In genomic region chr12:83687934-83688315, GRCm38 (mm10) we compare ENCODE assay signal across 8 mouse cellular contexts. TPM values are rescaled to one million over a fixed set of nuclear protein-coding genes. Genes with fewer than 3 reads are reported as not detected.
DNase-seq lines count a peak whose midpoint lies in the region; ATAC-seq and TF ChIP-seq lines count a peak whose summit lies in the region.

Gene Psen1 (plus strand): TSS chr12:83688152.

- H3K4me3 ChIP-seq in forebrain, embryonic 10.5 days = peak within 1 kb of the TSS; percentile 98
- peak within 1 kb of the TSS; percentile 84 for H3K4me3 ChIP-seq in heart, embryonic 15.5 days
- peak within 1 kb of the TSS; percentile 78 to 83 for H3K4me3 ChIP-seq in liver, embryonic 14.5 days (ENCODE audit: insufficient read depth in 1 of 2, low read depth in 2 of 2, low read length in 2 of 2)
- H3K4me3 ChIP-seq in neural tube, embryonic 11.5 days (ENCODE audit: low read depth, low read length) = peak within 1 kb of the TSS; percentile 90
- peak within 1 kb of the TSS; percentile 90 for H3K4me3 ChIP-seq in stomach, postnatal 0 days (ENCODE audit: low read depth, low read length)

- H3K9me3 ChIP-seq in forebrain, embryonic 10.5 days = no peaks in the 10 kb centered on the region
- no peaks in the 10 kb centered on the region for H3K9me3 ChIP-seq in heart, embryonic 15.5 days (replicated peaks)
- H3K9me3 ChIP-seq in liver, embryonic 14.5 days (ENCODE audit: control insufficient read depth, low read length) = no peaks in the 10 kb centered on the region
- H3K9me3 ChIP-seq in neural tube, embryonic 11.5 days (ENCODE audit: control insufficient read depth, low read length) = no peaks in the 10 kb centered on the region
- H3K9me3 ChIP-seq in stomach, postnatal 0 days (ENCODE audit: control insufficient read depth, low read length) = no peaks in the 10 kb centered on the region

- ATAC-seq in CD4-positive, CD25-positive, alpha-beta regulatory T cell, adult 4 months = peak; percentile 93
- peak; percentile 97 for ATAC-seq in heart, embryonic 15.5 days (replicated peaks; ENCODE audit: insufficient number of reproducible peaks, insufficient read depth, low FRiP score, low read depth)
- ATAC-seq in liver, embryonic 14.5 days (ENCODE audit: insufficient read depth) = peak; percentile 96
- peak; percentile 99 for ATAC-seq in neural tube, embryonic 11.5 days (ENCODE audit: insufficient read depth, low FRiP score, low TSS enrichment)
- peak; percentile 98 for ATAC-seq in stomach, postnatal 0 days (ENCODE audit: low FRiP score, low TSS enrichment)

- H3K4me1 ChIP-seq in forebrain, embryonic 10.5 days = peaks cover 27% of the 10 kb centered on the region
- peaks cover 16% of the 10 kb centered on the region for H3K4me1 ChIP-seq in heart, embryonic 15.5 days (replicated peaks)
- peaks cover 6 to 13% of the 10 kb centered on the region in 2 experiments for H3K4me1 ChIP-seq in liver, embryonic 14.5 days (replicated peaks; ENCODE audit: control insufficient read depth in 2 of 2, insufficient read depth in 2 of 2, low read length in 1 of 2)
- H3K4me1 ChIP-seq in neural tube, embryonic 11.5 days (ENCODE audit: control insufficient read depth, insufficient read depth, low read length) = peaks cover 10% of the 10 kb centered on the region
- 0 out of 2 replicates have a peak, but pooled peaks cover 5% of the 10 kb centered on the region for H3K4me1 ChIP-seq in stomach, postnatal 0 days (replicated peaks; ENCODE audit: control insufficient read depth, insufficient read depth)

- TF ChIP-seq EP300 in liver, embryonic 14.5 days (IDR thresholded peaks at IDR 0.05; ENCODE audit: low read depth) = no peak
- TF ChIP-seq EP300 in stomach, postnatal 0 days (optimal IDR thresholded peaks at IDR 0.05) = no peak

- H3K27ac ChIP-seq in forebrain, embryonic 10.5 days = peak within 1 kb of the TSS; percentile 96
- peak within 1 kb of the TSS; percentile 90 for H3K27ac ChIP-seq in heart, embryonic 15.5 days
- H3K27ac ChIP-seq in liver, embryonic 14.5 days = peak within 1 kb of the TSS; percentile 92
- H3K27ac ChIP-seq in neural tube, embryonic 11.5 days (ENCODE audit: low read depth, low read length) = peak within 1 kb of the TSS; percentile 90
- H3K27ac ChIP-seq in stomach, postnatal 0 days (replicated peaks) = peak within 1 kb of the TSS; percentile 97

- H3K36me3 ChIP-seq in forebrain, embryonic 10.5 days (replicated peaks) = peaks cover 35% of the 10 kb centered on the region
- peaks cover 4% of the 10 kb centered on the region for H3K36me3 ChIP-seq in heart, embryonic 15.5 days
- peaks cover 8% of the 10 kb centered on the region for H3K36me3 ChIP-seq in liver, embryonic 14.5 days (replicated peaks; ENCODE audit: control insufficient read depth, insufficient read depth, low read depth)
- H3K36me3 ChIP-seq in neural tube, embryonic 11.5 days (ENCODE audit: control insufficient read depth, insufficient read depth, low read length) = no peaks in the 10 kb centered on the region
- no peaks in the 10 kb centered on the region for H3K36me3 ChIP-seq in stomach, postnatal 0 days (ENCODE audit: control insufficient read depth, insufficient read depth, low read length)

- no peak for TF ChIP-seq CTCF in liver, embryonic 14.5 days (IDR thresholded peaks at IDR 0.05; ENCODE audit: low read depth)
- TF ChIP-seq CTCF in stomach, postnatal 0 days (IDR thresholded peaks at IDR 0.05; ENCODE audit: low read depth) = no peak

- H3K27me3 ChIP-seq in forebrain, embryonic 10.5 days (ENCODE audit: poor library complexity, severe bottlenecking) = no peaks in the 10 kb centered on the region
- H3K27me3 ChIP-seq in heart, embryonic 15.5 days = no peaks in the 10 kb centered on the region
- no peaks in the 10 kb centered on the region for H3K27me3 ChIP-seq in liver, embryonic 14.5 days (ENCODE audit: control insufficient read depth, insufficient read depth, low read length)
- H3K27me3 ChIP-seq in neural tube, embryonic 11.5 days (ENCODE audit: control insufficient read depth, insufficient read depth, low read length) = no peaks in the 10 kb centered on the region
- no peaks in the 10 kb centered on the region for H3K27me3 ChIP-seq in stomach, postnatal 0 days (ENCODE audit: control insufficient read depth, insufficient read depth, low read length)

- peak within 1 kb of the TSS; percentile 86 for H3K9ac ChIP-seq in heart, embryonic 15.5 days
- peak within 1 kb of the TSS; percentile 89 for H3K9ac ChIP-seq in liver, embryonic 14.5 days (replicated peaks)
- H3K9ac ChIP-seq in neural tube, embryonic 11.5 days (ENCODE audit: low read length) = peak within 1 kb of the TSS; percentile 92
- H3K9ac ChIP-seq in stomach, postnatal 0 days (ENCODE audit: low read length) = peak within 1 kb of the TSS; percentile 89

- H3K4me2 ChIP-seq in heart, embryonic 15.5 days = peak within 1 kb of the TSS; percentile 75
- peak within 1 kb of the TSS; percentile 96 for H3K4me2 ChIP-seq in liver, embryonic 14.5 days (ENCODE audit: low read depth)
- peak within 1 kb of the TSS; percentile 79 for H3K4me2 ChIP-seq in neural tube, embryonic 11.5 days (ENCODE audit: low read depth)
- peak within 1 kb of the TSS; percentile 62 for H3K4me2 ChIP-seq in stomach, postnatal 0 days (replicated peaks; ENCODE audit: low read depth)

- WGBS in forebrain, embryonic 10.5 days = under 1% methylated on average over 38 of the region's 38 CpGs
- WGBS in heart, embryonic 15.5 days = 0% methylated on average over 38 of the region's 38 CpGs
- 0% methylated on average over 38 of the region's 38 CpGs for WGBS in liver, embryonic 14.5 days (ENCODE audit: insufficient replicate concordance)
- WGBS in neural tube, embryonic 11.5 days = under 1% methylated on average over 38 of the region's 38 CpGs
- WGBS in stomach, postnatal 0 days = under 1% methylated on average over 38 of the region's 38 CpGs

- DNase-seq in c-Kit-negative CD71-positive TER-119-positive erythroid progenitor cells, embryonic 14.5 days (ENCODE audit: low read depth, low spot score) = peak; percentile 79
- peak; percentile 96 for DNase-seq in forebrain, embryonic 10.5 days (ENCODE audit: extremely low spot score, low spot score)
- peak; percentile 92 to 97 for DNase-seq in kidney, postnatal 25 days
- DNase-seq in liver, embryonic 14.5 days (ENCODE audit: low read depth in 3 of 3, low spot score in 3 of 3) = peak; percentile 85 to 87 (median 86)
- DNase-seq in neural tube, embryonic 11.5 days (ENCODE audit: low spot score) = peak; percentile 96
- peak; percentile 95 for DNase-seq in stomach, postnatal 0 days (ENCODE audit: low spot score)

RNA-seq across cellular contexts. Expression of gene Psen1, which starts in this region (rescaled TPM):
- 100 to 1,000 TPM in 1 of 2 experiments, 10 to 100 TPM in 1; 94.1 to 107 TPM for polyA plus RNA-seq in CD4-positive, CD25-positive, alpha-beta regulatory T cell, adult 4 months (2017; shearing (Covaris generic))
- 58.2 and 60.5 TPM in 2 replicates for polyA plus RNA-seq in forebrain, embryonic 10.5 days (2016; fragmentation: Nextera tagmentation; extraction: Ambion mirVana)
- polyA plus RNA-seq in heart, embryonic 15.5 days (2015; fragmentation: Nextera tagmentation; extraction: Ambion mirVana) = 38.9 and 44.0 TPM in 2 replicates
- 6.3 and 6.8 TPM in 2 replicates for polyA plus RNA-seq in liver, embryonic 14.5 days (2012; rRNA removed)
- polyA plus RNA-seq in liver, embryonic 14.5 days (2014; fragmentation: Nextera tagmentation; extraction: Ambion mirVana) = 21.0 and 21.1 TPM in 2 replicates
- polyA plus RNA-seq in neural tube, embryonic 11.5 days (2014; fragmentation: Nextera tagmentation; extraction: Ambion mirVana) = 74.8 and 77.7 TPM in 2 replicates
- 64.7 and 67.2 TPM in 2 replicates for polyA plus RNA-seq in stomach, postnatal 0 days (2015; fragmentation: Nextera tagmentation; extraction: Ambion mirVana)

Comparison
In these comparisons a context has a peak if more than half of its experiments do, and no peak if none do; other contexts are left out.
1. Peak in every context shown above with its lines: DNase-seq, ATAC-seq, H3K4me3 ChIP-seq and H3K27ac ChIP-seq.